Mouse (Mus musculus): ENCODE measurements around the gene Gm11985.
A peak's percentile ranks its signal among the peaks of the same experiment; 100 is the strongest.

Gm11985 gene

DNA sequence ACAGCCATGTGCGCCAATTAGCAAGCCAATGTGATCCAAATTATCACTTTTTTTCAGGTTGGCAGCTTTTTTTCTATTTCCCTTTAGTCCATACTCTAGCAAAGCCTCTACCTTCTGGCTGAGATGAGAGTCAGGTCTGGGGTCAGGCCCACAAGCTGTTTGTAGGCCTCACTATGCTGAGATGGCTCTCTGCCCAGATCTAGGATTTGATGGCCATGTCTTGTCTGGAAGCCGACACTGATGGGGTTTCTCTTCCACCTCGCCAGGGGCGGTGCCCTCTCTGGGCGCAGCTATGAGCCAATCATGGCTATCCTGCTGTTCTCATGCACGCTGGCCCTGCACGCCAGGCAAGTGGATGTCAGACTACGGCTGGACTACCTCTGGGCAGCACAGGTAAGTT is 37.9 kb downstream of the Gm11985 start:
- DNase-seq: no peak

- DNase-seq: no peak
Observed at GRCm38 (mm10) chr11:7149471-7149870, 38.9 kb downstream of the Gm11985 start.

DNA sequence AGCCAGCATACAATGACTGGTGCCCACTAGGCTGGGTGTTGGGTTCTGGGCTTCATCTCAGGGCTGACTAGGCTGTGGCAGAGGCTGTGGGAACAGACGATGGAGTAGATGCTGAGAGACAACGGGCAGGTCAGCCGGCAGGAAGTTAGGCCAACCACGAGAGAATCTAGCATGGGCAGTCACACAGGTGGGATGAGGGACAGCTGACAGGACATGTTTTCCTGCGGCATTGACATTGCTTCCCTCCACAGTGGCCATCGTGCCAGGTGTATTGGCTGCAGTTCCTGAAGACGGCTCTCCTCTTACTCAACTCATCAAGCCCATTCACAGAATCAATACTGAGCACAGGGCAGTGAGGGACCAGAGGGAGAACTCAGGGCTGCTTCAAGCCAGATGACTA is 40.4 kb downstream of the Gm11985 start:
- no peak for DNase-seq

DNA sequence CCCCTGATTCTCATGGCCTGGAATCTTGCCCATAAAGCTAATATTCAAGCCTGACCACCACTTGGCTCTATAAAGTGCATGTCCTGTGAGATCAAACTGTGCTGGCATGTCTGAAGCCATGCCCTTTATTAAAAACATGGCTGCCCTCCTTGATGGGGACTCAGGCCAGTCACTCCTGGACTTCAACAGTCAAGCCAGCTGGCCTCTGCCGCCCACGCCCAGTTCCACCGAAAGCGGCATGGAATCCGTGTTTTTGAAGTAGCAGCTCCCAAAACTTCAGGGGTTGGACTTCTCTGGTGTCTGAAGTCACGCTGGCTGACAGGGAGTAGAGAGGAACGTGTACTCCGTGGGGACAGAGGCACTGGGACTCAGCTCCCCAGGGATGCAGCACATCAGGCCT is 40.8 kb downstream of the Gm11985 start:
- DNase-seq: no peak

- DNase-seq: no peak
Observed at GRCm38 (mm10) chr11:7145221-7145620, 43.1 kb downstream of the Gm11985 start.

- DNase-seq: peak; percentile 51
Observed at GRCm38 (mm10) chr11:7144369-7144768, 44.0 kb downstream of the Gm11985 start.

DNA sequence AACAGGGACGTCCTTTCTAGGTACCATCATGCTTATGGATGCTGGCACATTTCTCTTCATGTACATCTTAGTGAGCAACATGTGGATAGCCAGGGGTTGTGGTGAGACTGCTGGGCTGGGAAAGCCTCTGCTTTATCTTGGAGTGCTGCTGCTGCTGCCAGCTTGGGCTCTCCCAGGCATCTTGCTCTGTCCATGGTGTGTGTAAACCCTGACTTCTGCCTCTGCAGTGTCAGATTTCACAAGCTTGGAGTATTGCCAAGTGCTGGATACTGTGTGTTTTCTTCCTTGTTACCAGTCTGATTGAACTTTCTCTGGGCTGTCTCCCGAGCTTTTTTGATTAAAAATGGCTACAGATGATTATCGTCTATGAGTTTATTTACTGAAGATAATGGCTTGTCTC is 45.6 kb downstream of the Gm11985 start:
- DNase-seq: peak; percentile 46

GRCm38 (mm10) chr11:7140449-7140848 is 47.9 kb downstream of the Gm11985 start:
- no peak for DNase-seq

DNA sequence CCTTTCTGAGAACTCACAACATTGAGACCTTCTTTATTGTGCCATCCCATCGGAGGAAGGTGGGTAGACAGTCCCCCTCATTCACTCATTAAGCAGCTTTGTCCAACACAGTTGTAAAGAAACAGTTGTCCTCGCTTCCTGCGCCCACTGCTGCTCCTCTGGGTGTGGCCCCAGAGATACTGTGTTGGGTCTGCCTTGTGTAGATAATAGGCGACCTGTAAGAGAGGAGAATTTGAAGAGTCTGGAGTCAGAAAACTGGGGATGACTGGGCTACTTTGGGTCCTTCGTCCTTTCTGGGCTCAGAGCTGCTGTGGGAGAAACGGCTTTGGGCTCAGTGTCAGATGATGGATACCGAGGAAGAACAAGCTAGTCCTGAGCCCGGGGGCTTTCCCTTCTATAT is 50.0 kb downstream of the Gm11985 start:
- DNase-seq: no peak

DNA sequence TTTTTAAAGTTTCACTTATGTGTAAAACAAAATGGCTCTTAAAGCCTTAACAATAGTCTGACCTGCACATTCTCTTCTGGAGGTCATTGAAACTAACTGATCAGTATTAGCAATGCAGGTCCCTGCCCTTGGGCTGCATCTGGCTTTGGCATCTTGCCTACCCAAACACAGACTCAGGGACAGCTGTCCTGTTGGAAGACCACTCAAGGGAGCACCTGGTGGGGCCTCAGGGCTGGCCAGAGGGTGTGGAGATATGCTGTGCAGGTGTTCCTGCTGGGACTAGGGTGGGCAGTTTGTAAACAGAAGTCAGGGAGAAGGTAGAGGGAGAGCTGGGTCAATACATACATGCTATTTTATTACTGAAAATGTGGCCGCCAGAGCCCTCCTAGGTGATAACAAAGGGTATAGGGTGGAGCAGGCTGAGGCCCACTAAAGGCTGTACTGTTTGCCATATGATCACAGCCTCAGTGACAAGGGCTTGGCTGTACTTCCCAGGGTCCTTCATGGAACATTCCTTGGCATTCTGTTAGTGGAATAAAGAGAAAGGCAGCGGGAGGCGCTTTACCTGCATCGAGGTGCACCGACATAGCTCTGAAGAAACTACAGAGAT is 52.0 kb downstream of the Gm11985 start:
- DNase-seq: no peak

- DNase-seq: peak; percentile 40
Observed at GRCm38 (mm10) chr11:7135763-7136162, 52.6 kb downstream of the Gm11985 start.

DNA sequence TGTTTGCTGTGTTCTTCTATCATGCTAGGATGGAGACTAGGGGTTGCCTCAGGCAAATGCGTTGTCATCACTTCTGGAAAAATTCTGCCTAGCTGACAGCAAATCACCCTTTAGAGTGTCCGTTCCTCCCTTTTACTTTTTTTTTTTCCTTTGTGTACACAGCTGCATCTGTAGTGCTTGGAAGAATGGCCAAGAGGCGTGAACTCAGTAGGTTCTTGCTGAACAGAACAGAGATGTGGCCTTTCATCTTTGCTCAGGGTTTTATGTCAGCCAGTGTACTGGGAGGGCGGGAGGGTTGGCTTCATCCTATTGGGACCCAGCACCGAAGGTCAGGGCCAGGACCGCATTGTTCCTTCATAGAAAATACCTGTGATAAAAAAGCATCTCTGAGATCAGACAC is 53.1 kb downstream of the Gm11985 start:
- DNase-seq: no peak

GRCm38 (mm10) chr11:7134319-7134718 is 54.0 kb downstream of the Gm11985 start:
- DNase-seq: no peak

- no peak for DNase-seq
Observed at GRCm38 (mm10) chr11:7133736-7134135, 54.6 kb downstream of the Gm11985 start.

Measured in kidney, adult 11 months (tissue).